Mouse (Mus musculus) adrenal gland, postnatal 25 days (tissue): Measurements from ENCODE around the gene Atp11a. TPM values are rescaled to one million over a fixed set of nuclear protein-coding genes. Genes with fewer than 3 reads are reported as not detected.

ENCODE experiments used
- DNase-seq: peaks from one replicate; pipeline ENCODE4 v3.0.0; 2021; ENCODE audit warnings: mixed read lengths
- long read RNA-seq: library from polyadenylated mRNA; stranded (forward); transcript quantifications from one replicate; pipeline ENCODE4 v2.0.0, GENCODE M21; 2021
- total RNA-seq: library from RNA; stranded (reverse); gene quantifications from 2 replicates; pipeline ENCODE4 v1.2.3, GENCODE M21; 2021

Gene Atp11a
- total RNA-seq: 131 and 173 TPM in 2 replicates
- long read RNA-seq, partial matches to known transcripts: 25 of 30 reads
- long read RNA-seq, other reads (novel, unspliced or antisense): 5 of 30 reads

DNA sequence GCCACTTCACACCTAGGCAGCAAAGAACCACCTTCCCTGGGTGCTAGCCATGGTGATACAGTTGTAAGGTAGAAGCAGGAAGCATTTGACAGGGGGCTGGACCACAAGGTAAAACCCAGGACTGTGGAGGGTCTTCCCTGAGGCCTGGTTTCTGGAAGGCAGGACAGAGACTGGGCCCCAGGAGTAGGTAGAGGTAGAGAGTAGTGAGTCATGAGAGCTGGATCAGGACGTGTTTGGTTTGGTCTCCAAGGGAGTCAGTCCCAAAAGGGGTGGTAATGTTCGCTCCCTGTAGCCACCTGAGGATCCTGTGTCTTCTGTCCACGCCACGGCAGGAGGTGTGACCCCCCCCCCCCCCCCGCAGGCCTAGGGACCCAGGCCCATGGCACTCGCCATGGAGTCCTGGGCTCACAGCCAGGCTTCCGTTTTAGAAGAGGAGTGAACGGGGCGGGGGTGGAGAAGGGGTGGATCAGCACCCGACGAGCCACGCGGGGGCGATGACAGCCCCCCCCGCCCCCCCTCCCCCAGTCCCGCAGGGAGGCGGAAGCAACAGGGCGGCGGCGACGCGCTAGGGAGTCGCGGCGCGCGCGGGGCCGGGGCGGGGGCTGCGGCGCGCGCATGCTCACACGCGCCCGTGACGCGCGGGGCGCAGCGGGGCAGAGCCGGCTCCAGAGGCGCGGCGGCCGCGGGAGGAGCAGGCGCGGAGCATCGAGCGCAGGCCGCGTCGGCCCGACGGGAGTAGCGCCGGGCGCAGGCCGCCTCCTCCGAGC, at the start of gene Atp11a:
Gene Atp11a, plus strand, starts transcription at position 624 of the 767 bp plus-strand sequence.
- peak; percentile 81 for DNase-seq

GRCm38 (mm10) chr8:12711623-12712022, 45.2 kb upstream of the Atp11a start:
- peak; percentile 50 for DNase-seq

DNA sequence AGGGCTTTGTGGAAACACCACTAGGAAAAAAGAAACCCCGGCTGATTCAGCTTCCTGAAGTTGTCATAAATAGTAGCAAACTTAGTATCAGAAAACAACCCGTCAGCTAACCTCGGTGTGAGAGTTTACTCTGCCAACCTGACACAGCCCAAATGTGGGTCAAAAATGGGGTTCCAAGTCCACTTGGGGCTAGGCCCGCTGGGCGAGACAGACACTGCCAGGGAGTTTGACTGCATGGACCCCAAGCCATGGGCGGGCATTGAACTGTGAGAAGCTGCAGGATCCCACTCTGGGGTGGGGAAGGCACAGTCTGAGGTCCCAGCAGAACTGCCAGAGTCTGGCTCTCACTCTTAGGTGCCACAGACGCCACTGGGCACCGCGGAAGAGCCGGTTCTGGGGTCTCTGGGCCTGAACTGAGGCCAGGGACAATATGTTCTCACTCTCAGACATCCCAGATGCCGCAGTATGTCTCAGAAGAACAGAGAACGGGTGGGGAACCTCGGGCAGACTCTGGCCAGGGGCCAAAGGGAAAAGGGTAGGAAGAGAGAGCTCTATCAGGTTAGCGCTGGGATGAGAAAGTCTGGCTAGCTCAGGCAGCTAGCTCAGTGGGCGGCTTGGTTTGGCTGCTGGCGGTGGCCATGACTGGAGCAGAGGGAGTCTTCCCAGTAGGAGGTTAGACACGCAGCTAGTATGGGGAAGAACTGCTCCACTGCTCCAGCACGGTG, 40.8 kb upstream of the Atp11a start:
- DNase-seq: no peak

DNA sequence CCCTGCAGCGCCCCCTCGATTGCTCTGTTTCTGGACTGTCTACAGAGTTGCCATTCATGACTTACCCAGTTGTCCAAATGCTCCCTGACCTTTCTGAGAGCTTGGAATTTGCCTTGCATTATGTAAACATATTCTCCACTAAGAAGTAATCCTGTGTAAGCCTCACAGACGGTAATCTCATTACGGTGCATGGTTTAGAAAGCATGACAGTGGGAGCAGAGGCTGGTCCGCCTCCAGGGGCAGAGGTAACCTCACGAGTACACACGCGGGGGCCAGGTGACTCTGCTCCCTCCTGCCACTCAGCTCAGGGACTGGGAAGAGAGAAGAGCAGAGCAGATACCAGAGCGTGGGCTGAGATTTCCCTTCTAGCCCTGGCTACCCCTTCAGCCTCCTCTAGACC, 37.7 kb upstream of the Atp11a start:
- DNase-seq: no peak

GRCm38 (mm10) chr8:12728644-12729043, 28.2 kb upstream of the Atp11a start:
- DNase-seq: no peak

- peak; percentile 63 for DNase-seq
Measured at GRCm38 (mm10) chr8:12730780-12731179, 26.0 kb upstream of the Atp11a start.

- DNase-seq: no peak
Measured at GRCm38 (mm10) chr8:12732431-12732830, 24.4 kb upstream of the Atp11a start.

DNA sequence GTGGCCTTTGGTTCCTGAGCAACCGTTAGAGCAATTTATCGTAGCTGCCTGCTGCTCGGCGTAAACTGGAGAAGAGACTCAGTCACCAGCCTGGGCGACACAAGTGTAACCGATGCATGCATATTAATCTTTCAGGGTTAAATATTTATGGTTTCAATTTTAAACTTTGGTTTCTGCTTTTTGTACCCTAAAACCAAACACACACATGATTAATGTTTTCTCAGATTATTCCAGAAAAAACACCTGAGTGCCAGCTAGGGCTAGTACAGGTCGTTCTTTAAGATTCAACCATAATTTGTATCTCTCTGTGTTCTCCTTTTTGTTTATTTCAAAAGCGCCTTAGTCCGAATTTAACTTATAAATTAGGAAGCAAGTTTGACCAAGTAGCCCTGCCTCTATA, 17.7 kb upstream of the Atp11a start:
- DNase-seq: no peak

- no peak for DNase-seq
Measured at GRCm38 (mm10) chr8:12743390-12743789, 13.4 kb upstream of the Atp11a start.

DNA sequence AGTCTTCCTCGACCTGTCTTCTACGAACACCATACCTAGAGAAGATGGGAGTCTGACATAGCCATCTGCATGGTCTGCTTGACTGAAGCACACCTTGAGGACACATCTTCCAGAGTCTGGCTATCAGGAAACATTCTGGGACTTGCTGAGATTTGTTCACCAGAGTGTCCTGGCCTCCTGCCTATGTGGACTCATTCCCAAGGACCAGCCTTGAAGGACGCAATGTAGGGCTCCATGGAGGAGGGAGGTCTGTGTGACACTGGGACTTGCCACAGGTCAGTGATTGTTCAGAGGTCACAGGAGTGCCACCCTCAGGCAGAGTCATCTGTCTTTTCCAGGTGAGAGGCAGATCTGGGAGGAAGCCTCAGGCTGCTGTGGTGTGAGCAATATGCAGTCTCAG, 8.6 kb upstream of the Atp11a start:
- DNase-seq: peak; percentile 65

GRCm38 (mm10) chr8:12749116-12749515, 7.7 kb upstream of the Atp11a start:
- no peak for DNase-seq

DNA sequence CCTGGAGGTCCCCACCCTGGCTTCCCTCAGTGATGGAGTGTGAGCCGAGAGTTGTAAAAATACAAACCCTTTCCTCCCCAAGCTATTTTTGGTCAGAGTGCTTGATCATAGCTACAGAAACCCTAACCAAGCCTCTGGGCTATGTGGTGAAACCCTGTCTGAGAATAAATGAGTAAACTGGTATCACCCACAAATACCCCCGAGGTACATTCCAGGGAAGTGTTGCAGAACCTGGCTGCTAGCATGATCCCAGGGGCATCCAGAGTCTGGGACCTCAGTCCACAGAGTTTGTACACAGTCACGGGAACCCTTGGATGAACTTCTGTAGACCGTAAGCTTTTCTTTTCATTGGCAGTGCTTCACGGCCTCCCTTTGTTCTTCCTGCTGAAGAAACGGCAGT, 3.8 kb upstream of the Atp11a start:
- DNase-seq: no peak

- DNase-seq: no peak
Measured at GRCm38 (mm10) chr8:12754115-12754514, 2.7 kb upstream of the Atp11a start.

GRCm38 (mm10) chr8:12755312-12755711, 1.5 kb upstream of the Atp11a start:
- no peak for DNase-seq

GRCm38 (mm10) chr8:12755826-12756225, 988 bp upstream of the Atp11a start:
- DNase-seq: no peak

DNA sequence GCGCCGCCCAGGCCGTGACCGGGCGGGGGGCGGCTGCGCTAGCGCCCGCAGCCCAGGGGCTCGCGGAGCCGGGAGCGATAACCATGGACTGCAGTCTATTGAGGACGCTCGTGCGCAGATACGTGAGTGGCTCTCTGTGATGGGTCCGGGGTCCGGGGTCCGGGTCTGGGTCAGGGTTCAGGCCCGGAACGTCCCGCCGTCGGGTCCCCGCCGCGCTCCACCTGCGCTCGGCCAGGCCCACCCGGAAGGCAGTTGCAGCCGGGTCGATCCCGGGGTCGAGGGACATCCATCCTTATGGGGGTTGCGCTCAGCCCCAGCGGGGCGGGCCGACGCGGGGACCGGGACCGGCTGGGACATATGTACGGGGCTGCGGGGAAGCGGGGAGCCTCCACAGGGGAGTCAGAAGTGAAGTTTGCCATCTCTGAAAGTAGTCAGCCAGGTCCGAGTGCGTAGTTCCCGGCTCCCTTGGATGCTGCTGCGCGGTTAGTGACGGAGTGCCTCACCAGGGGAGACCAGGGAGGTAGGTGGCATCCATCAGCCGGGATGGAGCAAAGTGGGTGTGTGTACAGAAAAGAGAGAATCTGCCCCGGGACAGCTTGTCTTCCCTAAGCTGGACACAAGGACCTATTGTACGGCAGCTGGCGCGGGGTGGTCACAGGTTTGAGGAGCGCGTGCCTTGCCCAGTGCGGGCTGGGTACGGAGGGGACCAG, 572 bp downstream of the Atp11a start:
- DNase-seq: peak; percentile 26

GRCm38 (mm10) chr8:12759963-12760362, 3.1 kb downstream of the Atp11a start:
- DNase-seq: no peak

GRCm38 (mm10) chr8:12761873-12762272, 5.1 kb downstream of the Atp11a start:
- DNase-seq: no peak

DNA sequence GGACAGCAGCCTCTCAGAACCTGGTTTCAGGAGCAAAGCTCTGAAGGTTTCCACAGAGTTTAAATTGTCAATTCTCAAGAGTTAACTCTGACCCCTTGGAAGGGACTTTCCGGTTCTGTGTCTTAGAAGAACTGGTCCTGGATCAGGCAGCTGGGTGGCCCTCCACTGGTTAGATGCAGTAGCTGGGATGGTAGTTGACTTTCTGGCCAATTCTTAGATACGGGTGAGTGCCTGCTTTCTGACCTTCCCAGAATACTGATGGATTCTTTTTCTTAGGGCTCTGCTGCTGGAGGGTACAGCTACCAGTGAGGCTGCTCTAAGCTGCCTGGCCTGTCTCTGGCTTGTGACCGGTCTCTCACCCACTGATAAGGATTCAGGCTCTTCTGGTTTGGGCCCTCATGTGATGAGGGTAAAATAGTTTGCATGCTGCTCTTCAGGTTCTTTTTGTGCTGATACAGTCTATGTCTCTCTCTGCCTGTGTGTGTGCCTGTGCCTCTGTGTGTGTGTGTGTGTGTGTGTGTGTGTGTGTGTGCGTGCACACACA, 6.8 kb downstream of the Atp11a start:
- no peak for DNase-seq

DNA sequence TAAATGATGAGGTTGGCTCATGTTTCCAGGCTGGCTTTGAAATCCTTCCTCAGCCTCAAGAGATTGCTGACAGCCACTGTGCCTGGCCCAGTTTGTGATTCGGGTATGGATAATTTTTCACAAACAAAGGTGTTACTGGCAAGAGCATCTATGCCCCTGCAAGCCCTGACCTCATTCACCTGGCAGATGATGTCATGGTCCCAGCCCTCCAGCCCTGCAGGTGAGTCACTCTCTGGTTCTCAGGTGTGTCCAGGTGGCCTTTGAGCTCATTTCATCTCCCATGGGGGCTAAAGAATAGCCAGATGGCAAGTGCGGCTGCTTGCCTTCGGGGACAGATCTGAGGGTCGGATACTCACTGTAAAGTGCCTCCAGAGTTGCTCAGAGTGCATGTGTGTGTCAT, 8.2 kb downstream of the Atp11a start:
- no peak for DNase-seq

DNA sequence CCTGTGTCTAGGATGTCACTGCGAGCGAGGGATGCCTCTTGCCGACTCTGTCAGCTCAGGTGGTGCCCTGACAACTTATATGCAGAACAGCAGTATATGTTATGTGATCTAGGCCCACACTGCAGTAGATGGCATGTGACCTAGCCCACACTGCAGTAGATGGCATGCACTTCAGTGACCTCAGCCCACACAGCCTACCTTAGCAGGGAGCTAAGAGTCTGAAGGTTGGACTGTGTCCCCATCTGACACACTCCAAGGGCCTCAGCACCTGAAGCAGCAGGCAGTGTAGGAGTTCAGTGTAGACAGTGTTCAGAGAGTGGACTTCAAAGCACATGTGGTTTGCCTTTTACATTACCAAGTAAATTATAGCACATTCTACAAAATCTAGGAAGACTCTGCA, 10.4 kb downstream of the Atp11a start:
- DNase-seq: no peak

- no peak for DNase-seq
Measured at GRCm38 (mm10) chr8:12768747-12769146, 11.9 kb downstream of the Atp11a start.

GRCm38 (mm10) chr8:12769296-12769695, 12.5 kb downstream of the Atp11a start:
- no peak for DNase-seq
